7 mouse cellular contexts compared by ENCODE assay signal in the genomic region with DNA sequence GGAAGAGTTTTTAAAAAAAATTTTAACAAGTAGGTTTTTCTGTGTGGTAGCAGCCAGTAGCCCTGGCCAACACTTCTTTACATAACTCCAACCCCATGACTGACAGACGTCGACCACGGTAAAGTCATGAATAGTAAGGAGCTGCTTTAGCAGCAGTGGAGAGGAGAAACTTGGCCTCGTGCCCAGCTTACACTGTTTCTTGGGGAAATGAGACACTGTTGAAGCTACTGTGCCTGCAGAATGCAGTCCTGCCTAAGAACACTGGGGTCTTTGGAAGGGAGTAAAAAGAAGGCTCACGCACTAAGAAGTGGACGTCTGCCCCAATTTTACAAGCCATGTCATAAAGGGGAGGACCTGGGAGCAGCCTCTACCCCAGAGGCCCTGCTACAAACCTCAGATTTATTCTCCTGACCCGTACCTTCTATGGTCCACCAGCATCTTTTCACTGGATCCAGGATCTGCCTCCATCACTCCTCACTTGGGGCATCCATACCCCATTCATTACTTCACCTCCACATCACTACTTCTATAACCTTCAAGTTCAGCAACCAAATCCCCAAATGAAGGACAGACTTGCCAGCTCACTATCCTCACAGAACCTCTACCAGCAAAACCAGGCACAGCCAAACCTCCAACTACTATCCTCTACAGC.
A peak's percentile ranks its signal among the peaks of the same experiment; 100 is the strongest.
DNase-seq lines count a peak whose midpoint lies in the region; ATAC-seq and TF ChIP-seq lines count a peak whose summit lies in the region.

No protein-coding gene starts in this region.

- no peaks in the 10 kb centered on the region for H3K9me3 ChIP-seq in lung, postnatal 0 days (ENCODE audit: low read length)

- no peaks in the 10 kb centered on the region for H3K27me3 ChIP-seq in lung, postnatal 0 days (replicated peaks; ENCODE audit: insufficient read depth, low read length)

- ATAC-seq in lung, postnatal 0 days = peak; percentile 44

- no peak overlapping the region for H3K27ac ChIP-seq in lung, postnatal 0 days (ENCODE audit: low read length)

- no peaks in the 10 kb centered on the region for H3K4me1 ChIP-seq in lung, postnatal 0 days (ENCODE audit: insufficient read depth, low read depth, low read length)

- no peak overlapping the region for H3K4me3 ChIP-seq in lung, postnatal 0 days (ENCODE audit: low read depth, low read length)

- WGBS in lung, postnatal 0 days = 35% methylated on average over 7 of the region's 7 CpGs

- H3K9ac ChIP-seq in lung, postnatal 0 days (replicated peaks; ENCODE audit: low read depth) = no peak overlapping the region

- no peaks in the 10 kb centered on the region for H3K36me3 ChIP-seq in lung, postnatal 0 days (ENCODE audit: insufficient read depth, low read length)

- no peak for TF ChIP-seq CTCF in lung, postnatal 0 days (IDR thresholded peaks at IDR 0.05)

- peak; percentile 15 for DNase-seq in ovary, postnatal 36 days (ENCODE audit: low spot score)
- DNase-seq in ovary, adult 18-20 months (ENCODE audit: low spot score) = no peak
- DNase-seq in frontal cortex, postnatal 25 days (ENCODE audit: low spot score in 2 of 2) = peak; percentile 7 to 9
- peak; percentile 21 to 65 for DNase-seq in kidney, postnatal 36 days
- DNase-seq in lung, postnatal 0 days (ENCODE audit: low spot score) = peak; percentile 77
- DNase-seq in yolk sac, embryonic 10.5 days (ENCODE audit: low spot score) = no peak
- no peak for DNase-seq in urinary bladder, adult 18-20 months (ENCODE audit: low spot score in 2 of 2)

- H3K4me2 ChIP-seq in lung, postnatal 0 days (replicated peaks; ENCODE audit: low read depth, low read length) = no peak overlapping the region

- no peak for TF ChIP-seq EP300 in lung, postnatal 0 days (IDR thresholded peaks at IDR 0.05)

Comparison
In these comparisons a context has a peak if more than half of its experiments do, and no peak if none do; other contexts are left out.
1. DNase-seq: peak in ovary, postnatal 36 days (single experiment), frontal cortex, postnatal 25 days (2 of 2), kidney, postnatal 36 days (2 of 2) and lung, postnatal 0 days (single experiment); none in ovary, adult 18-20 months (single experiment), yolk sac, embryonic 10.5 days (single experiment) and urinary bladder, adult 18-20 months (0 of 2).